Mouse (Mus musculus) activated CD4-positive, CD25-positive, alpha-beta regulatory T cell, adult 4 months (primary cell): ENCODE results near the gene 6430550D23Rik. TPM values are rescaled to one million over a fixed set of nuclear protein-coding genes. Genes with fewer than 3 reads are reported as not detected.
"Not testable (repeated sequence)": the region's sequence is repeated elsewhere in the genome, so short reads cannot be mapped to it uniquely, and the experiment has no call there.

Experiments used
- ATAC-seq: one replicate; pipeline ENCODE4 v1.8.0; 2017
- polyA plus RNA-seq, 2 experiments: library from polyadenylated mRNA; unstranded; fragments of 100-300 nt; shearing (Covaris generic); gene quantifications; one replicate each; pipeline ENCODE4 v1.2.1; 2017

Gene 6430550D23Rik
- polyA plus RNA-seq, 2 experiments from 2014 or later: 1.6 TPM

DNA sequence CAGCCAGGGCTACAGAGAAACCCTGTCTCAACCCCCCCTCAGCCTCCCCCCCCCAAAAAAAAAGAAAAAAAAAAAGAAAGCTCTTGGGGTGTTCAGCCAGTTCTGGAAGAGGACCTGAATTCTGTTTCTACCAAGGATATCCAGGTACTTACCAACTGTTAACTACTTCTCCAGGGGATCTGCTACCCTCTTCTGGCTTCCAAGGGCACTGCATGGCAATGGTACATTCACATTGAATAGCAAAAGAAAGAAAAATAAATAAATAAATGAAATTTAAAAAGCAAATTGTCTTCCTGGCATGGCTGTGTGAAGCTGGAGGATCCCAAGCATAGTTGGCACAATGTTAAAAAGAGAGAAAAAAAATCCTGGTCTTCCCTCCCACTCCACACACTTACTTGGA lies 55.8 kb downstream of the 6430550D23Rik start:
- ATAC-seq: no peak

GRCm38 (mm10) chr2:155949362-155949761 lies 58.4 kb downstream of the 6430550D23Rik start:
- ATAC-seq: no peak

GRCm38 (mm10) chr2:155947390-155948002 lies 60.3 kb downstream of the 6430550D23Rik start:
- ATAC-seq: no peak

DNA sequence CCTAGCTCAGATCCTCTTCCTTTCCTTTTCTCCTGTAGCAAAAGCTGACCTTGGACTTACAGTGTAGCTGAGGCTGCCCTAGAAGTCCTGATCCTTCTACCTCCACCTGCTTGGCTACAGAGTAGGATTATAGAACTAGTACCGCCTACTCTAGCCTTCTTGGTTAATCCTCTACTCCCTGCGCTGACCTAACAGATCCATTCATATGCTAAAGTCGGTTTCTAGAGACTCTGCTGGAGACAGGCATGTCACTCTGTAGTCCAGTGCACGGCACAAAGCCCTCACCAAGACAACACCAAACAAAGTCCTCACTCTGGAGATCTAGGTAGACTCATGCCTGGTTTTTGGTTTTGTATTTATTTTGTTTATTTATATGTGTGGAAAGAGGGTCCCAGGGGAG lies 61.3 kb downstream of the 6430550D23Rik start:
- ATAC-seq: no peak

DNA sequence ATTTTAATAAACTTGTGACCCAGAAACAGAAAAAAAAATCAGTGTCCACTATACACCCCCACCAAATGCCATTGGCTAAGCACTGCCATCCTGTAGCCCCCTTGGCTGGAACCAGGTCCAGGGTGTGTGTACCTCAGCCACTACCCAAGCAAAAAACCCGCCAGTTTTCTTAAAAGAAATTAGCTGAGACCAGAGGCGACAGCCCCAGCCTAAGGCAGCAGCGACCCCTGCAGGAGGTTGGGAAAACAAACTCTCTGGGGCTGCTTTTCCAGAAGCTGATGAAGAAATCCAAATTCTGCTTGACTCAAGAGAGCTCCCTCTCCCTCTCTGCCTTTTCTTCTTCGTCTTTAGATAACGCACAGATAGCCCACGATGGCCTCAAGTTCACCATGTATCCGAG lies 61.7 kb downstream of the 6430550D23Rik start:
- ATAC-seq: no peak

GRCm38 (mm10) chr2:155945580-155945979 lies 62.2 kb downstream of the 6430550D23Rik start:
- ATAC-seq: no peak

GRCm38 (mm10) chr2:155945124-155945523 lies 62.7 kb downstream of the 6430550D23Rik start, which contains the start of gene Gdf5:
Gdf5 (minus strand) TSS chr2:155945367.
- ATAC-seq: no peak

DNA sequence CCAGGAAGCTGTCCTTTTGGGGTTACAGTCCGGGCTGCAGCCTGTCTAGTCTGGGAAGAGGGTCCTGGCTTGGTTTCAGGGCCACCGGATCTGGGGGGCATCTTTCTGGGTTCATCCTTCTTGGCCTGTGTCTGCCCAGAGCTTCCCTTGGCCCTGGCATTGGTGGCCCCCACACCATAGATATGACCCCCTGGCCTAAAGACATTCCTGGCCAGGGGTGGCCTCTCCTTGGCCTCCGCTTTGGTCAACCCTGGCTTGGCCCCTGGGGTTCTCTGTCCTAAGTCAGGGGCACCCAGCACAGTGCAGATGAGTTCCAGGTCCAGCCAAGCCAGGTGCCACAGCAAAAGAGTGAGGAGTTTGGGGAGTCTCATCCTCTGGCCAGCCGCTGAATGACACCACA lies 63.1 kb downstream of the 6430550D23Rik start:
- no peak for ATAC-seq

DNA sequence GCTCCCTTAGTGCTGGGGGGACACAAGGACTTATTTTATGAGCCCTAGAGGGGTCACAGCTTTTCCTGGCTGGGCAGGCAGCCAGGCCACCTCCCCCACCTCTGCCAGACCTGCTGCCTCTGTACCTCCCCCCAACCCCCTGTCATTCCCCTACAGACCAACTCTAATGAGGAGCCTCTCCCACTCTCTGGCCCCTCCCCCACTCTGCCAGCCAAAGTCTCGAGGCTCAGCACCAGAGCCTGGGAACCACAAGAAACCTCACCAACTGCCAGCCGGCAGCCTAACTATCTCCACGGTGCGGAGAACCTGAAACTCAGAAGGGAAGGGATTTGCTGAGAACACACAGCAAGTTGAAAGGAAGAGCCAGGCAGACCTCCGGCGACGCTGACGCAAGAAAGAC lies 64.3 kb downstream of the 6430550D23Rik start:
- ATAC-seq: no peak

DNA sequence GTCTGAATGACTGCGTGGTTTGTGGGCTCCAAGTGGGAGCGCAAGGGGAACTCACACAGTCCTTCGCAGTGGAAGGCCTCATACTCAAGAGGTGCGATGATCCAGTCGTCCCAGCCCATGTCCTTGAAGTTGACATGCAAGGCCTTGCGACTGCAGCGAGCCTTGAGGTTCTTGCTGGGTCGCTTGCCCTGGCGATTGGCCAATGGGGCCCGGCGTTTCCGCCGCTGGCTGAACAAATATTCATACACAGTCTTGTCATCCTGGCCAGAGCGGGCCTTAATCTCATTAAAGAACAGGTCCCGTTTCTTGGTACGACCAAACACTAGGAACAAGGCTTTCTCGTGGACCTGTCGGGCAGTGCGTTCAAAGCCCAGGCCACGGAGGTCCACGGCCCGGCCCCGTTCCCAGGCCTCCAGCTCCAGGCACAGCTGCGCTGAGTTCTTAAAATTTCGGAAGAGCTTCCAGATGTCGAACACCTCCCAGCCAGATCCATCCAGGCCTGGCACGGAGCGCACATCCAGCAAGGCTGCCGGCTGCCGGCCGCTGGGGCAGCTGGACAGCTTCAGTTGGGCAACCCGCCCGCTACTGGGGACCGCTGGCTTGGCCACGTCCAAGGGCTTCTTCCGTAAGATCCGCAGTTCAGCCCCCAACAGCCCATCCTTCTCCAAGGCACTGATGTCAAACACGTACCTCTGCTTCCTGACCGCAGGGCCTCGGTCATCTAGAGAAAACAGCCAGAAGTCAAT lies 65.9 kb downstream of the 6430550D23Rik start:
- no peak for ATAC-seq

DNA sequence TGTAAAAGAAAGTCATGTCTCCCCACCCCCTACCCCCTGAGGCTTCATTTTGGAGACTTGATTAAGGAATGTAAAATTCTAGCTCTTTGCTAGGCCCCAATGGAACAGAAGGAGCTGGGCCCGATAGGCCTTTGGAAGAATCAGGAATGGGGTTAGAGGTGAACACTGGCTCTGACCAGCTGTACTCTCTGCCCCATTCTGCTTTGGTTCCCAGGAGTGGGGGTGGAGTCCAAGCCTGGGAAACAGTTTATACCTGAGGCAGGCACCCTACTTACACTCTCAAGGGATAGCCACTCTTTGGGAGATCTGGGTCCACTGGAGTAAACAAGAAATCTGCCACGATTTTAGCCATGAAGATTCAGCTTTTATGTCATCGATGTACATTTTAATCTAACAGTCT lies 67.1 kb downstream of the 6430550D23Rik start, which contains the start of gene Gm15557:
Gene Gm15557, plus strand, starts transcription at position 48 of the 400 bp plus-strand sequence.
- no peak for ATAC-seq

- ATAC-seq: no peak
Observed at GRCm38 (mm10) chr2:155939897-155940529, 67.8 kb downstream of the 6430550D23Rik start.

DNA sequence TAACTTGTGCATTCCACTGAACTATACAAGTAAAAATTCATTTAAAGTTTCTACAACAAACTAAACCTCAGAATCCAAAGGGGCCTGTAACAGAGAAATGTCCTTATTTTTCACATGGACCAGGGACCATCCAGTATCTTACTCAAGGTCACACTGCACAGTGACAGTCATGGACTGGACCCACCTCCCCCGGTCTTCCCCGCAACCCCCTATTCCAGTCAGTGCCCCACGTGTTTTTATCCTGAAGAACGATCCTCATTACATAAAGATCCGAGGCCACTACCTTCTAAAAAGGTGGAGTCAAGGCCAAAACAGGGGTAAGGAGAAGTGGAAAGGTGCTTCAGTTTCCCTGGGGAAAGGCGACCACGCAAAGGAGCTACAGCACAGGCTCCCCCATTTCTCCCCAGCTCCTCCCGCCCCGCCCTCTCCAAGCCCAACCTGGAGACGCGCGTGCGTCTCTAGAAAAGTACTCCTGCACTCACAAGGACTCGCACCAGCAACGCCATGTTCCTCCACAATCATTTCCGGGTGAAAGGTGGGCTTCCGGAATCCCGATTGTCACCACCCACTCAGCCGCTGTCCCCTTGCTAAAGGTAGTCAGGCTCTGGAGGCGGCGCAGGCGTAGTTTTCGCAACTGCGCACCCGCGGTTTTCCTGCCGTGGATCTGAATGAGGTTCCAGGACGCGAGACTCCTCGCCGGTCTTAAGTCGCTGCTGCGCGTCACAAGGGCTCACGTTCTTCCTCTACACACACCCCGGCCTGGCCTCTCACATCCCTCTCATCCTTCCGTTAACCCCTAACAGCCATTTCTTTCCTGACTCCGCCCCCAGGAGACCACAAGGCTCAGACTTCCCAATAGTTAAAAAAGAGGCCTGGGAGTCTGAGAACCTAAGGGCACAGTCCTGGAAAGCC lies 78.0 kb downstream of the 6430550D23Rik start, which contains the start of gene Uqcc1:
Gene Uqcc1, minus strand, starts transcription at position 780 of the 912 bp plus-strand sequence.
- ATAC-seq: peak; percentile 93

DNA sequence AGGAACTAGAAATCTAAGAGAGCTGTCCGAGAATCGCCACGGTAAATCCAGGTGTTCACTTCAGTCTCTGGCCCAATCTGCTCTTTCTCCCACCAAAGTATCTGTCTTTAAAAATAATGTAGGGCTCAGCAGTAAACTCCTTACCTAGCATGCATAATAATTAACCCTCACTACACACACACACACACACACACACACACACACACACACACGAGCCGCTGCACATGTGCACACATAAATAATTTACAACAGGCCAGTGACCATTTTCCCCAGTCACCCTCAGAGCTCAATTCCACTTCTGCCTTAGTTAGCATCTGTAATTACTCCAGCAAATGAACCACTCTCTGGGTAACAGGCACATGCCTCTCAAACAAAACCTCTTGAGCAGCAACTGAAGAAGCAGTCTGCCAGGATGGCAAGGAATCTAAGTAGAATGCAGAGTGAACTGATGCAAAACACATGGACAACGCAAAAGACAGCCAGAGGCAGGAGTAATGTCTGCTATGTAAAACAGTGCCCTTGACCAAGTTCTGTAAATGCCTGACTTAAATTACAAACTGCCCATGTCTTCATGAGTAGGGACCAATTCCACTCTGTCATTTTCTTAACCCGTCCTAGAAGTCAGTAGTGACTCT lies 78.9 kb downstream of the 6430550D23Rik start:
- ATAC-seq: no peak

DNA sequence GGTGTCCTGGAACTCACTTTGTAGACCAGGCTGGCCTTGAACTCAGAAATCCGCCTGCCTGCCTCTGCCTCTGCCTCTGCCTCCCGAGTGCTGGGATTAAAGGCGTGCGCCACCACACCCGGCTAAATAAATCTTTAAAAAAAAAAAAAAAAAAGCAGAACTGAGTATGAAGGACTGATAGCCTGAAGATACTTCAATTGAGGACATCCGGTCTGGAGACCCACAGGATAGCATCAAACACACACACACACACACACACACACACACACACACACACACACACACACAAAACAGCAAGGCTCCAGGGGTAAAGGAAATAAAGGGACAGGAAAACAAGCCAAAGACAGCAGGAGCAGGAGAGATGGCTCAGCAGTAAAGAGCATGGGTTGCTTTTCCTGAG lies 82.6 kb downstream of the 6430550D23Rik start:
- ATAC-seq: not testable (repeated sequence)

Other genes with a start within 250 kb of the 6430550D23Rik start
- gene Mmp24, start 232.6 kb downstream of the 6430550D23Rik start, polyA plus RNA-seq: under 1 TPM in 1 of 2 experiments, not detected in 1; 0.11 TPM
- 10 to 100 TPM; 14.5 to 18.7 TPM for gene BC029722, start 188.6 kb downstream of the 6430550D23Rik start, polyA plus RNA-seq
- gene Eif6, start 181.1 kb downstream of the 6430550D23Rik start, polyA plus RNA-seq: 10 to 100 TPM; 73.4 to 81.2 TPM
- not detected for gene Fam83c, start 173.1 kb downstream of the 6430550D23Rik start, polyA plus RNA-seq
- gene Uqcc1, start 77.7 kb downstream of the 6430550D23Rik start, polyA plus RNA-seq: 10 to 100 TPM; 23.1 to 34.2 TPM
- gene Gm15557, start 67.2 kb downstream of the 6430550D23Rik start, polyA plus RNA-seq: not detected
- not detected for gene Gdf5, start 62.6 kb downstream of the 6430550D23Rik start, polyA plus RNA-seq
- 10 to 100 TPM; 44.8 to 51.3 TPM for gene Cep250, start 51.5 kb downstream of the 6430550D23Rik start, polyA plus RNA-seq
- gene Ergic3, start 68 bp upstream of the 6430550D23Rik start, polyA plus RNA-seq: 100 to 1,000 TPM; 113 to 142 TPM
- gene Fer1l4, start 45.0 kb upstream of the 6430550D23Rik start, polyA plus RNA-seq: not detected
- not detected for gene Spag4, start 57.2 kb upstream of the 6430550D23Rik start, polyA plus RNA-seq
- gene Cpne1, start 104.0 kb upstream of the 6430550D23Rik start, polyA plus RNA-seq: 10 to 100 TPM; 46.1 to 54.1 TPM
- gene Rbm12, start 104.0 kb upstream of the 6430550D23Rik start, polyA plus RNA-seq: 10 to 100 TPM; 16.2 to 18.7 TPM
- gene Gm28036, start 119.1 kb upstream of the 6430550D23Rik start, polyA plus RNA-seq: 1 to 10 TPM; 6.0 to 8.8 TPM
- 100 to 1,000 TPM; 150 to 165 TPM for gene Romo1, start 136.1 kb upstream of the 6430550D23Rik start, polyA plus RNA-seq
- gene Nfs1, start 136.2 kb upstream of the 6430550D23Rik start, polyA plus RNA-seq: 10 to 100 TPM; 40.6 to 45.9 TPM
- 100 to 1,000 TPM; 578 to 629 TPM for gene Rbm39, start 172.3 kb upstream of the 6430550D23Rik start, polyA plus RNA-seq
- 10 to 100 TPM; 56.4 to 77.6 TPM for gene Phf20, start 188.5 kb upstream of the 6430550D23Rik start, polyA plus RNA-seq